Mouse (Mus musculus): ENCODE measurements around the gene Ffar2. TPM values are rescaled to one million over a fixed set of nuclear protein-coding genes. Genes with fewer than 3 reads are reported as not detected.

The Ffar2 gene
- polyA plus RNA-seq, 1 experiment from 2014 or later: not detected

- DNase-seq (no peak), ATAC-seq (ENCODE audit: low FRiP score, low TSS enrichment) (no peak)
- WGBS: 71% methylated on average over 9 of the region's 9 CpGs
- Histone ChIP-seq H3K4me3 (replicated peaks; ENCODE audit: low read depth, low read length) (no peak overlapping the region), H3K36me3 (ENCODE audit: control insufficient read depth, insufficient read depth, low read length) (no peaks in the 10 kb centered on the region), H3K27me3 (ENCODE audit: control insufficient read depth, insufficient read depth, low read length) (no peaks in the 10 kb centered on the region), H3K9me3 (ENCODE audit: control insufficient read depth, low read length) (no peaks in the 10 kb centered on the region), H3K27ac (replicated peaks; ENCODE audit: low read depth, low read length) (no peak overlapping the region), H3K4me2 (ENCODE audit: low read length) (no peak overlapping the region), H3K9ac (replicated peaks; ENCODE audit: low read length) (no peak overlapping the region), H3K4me1 (ENCODE audit: control insufficient read depth, insufficient read depth, low read length) (no peaks in the 10 kb centered on the region)
Observed at GRCm38 (mm10) chr7:30811757-30812290, 11.8 kb downstream of the Ffar2 start.

- DNase-seq: no peak
- Histone ChIP-seq H3K9me3 (ENCODE audit: control insufficient read depth, low read length) (no peaks in the 10 kb centered on the region), H3K36me3 (ENCODE audit: control insufficient read depth, insufficient read depth, low read length) (no peaks in the 10 kb centered on the region), H3K4me1 (ENCODE audit: control insufficient read depth, insufficient read depth, low read length) (no peaks in the 10 kb centered on the region), H3K27me3 (ENCODE audit: control insufficient read depth, insufficient read depth, low read length) (no peaks in the 10 kb centered on the region), H3K4me3 (replicated peaks; ENCODE audit: low read depth, low read length) (no peak overlapping the region), H3K27ac (replicated peaks; ENCODE audit: low read depth, low read length) (no peak overlapping the region), H3K4me2 (ENCODE audit: low read length) (no peak overlapping the region), H3K9ac (replicated peaks; ENCODE audit: low read length) (no peak overlapping the region)
- no peak for ATAC-seq (ENCODE audit: low FRiP score, low TSS enrichment)
- WGBS: 53% methylated on average over 6 of the region's 6 CpGs
Observed at GRCm38 (mm10) chr7:30810319-30810718, 13.3 kb downstream of the Ffar2 start.

GRCm38 (mm10) chr7:30805924-30806323, 17.7 kb downstream of the Ffar2 start:
- H3K27me3 ChIP-seq (ENCODE audit: control insufficient read depth, insufficient read depth, low read length): no peaks in the 10 kb centered on the region
- ATAC-seq (ENCODE audit: low FRiP score, low TSS enrichment) (no peak), DNase-seq (no peak)
- WGBS: 51% methylated on average over 6 of the region's 6 CpGs
- H3K4me2 ChIP-seq (ENCODE audit: low read length): no peak overlapping the region
- H3K9ac ChIP-seq (replicated peaks; ENCODE audit: low read length): no peak overlapping the region
- 0 out of 2 replicates have a peak, but pooled peaks cover 4% of the 10 kb centered on the region for H3K9me3 ChIP-seq (ENCODE audit: control insufficient read depth, low read length)
- no peak overlapping the region for H3K27ac ChIP-seq (replicated peaks; ENCODE audit: low read depth, low read length)
- no peaks in the 10 kb centered on the region for H3K36me3 ChIP-seq (ENCODE audit: control insufficient read depth, insufficient read depth, low read length)
- H3K4me3 ChIP-seq (replicated peaks; ENCODE audit: low read depth, low read length): no peak overlapping the region
- no peaks in the 10 kb centered on the region for H3K4me1 ChIP-seq (ENCODE audit: control insufficient read depth, insufficient read depth, low read length)

GRCm38 (mm10) chr7:30804026-30804715, 19.4 kb downstream of the Ffar2 start:
- WGBS: 84% methylated on average over 9 of the region's 9 CpGs

GRCm38 (mm10) chr7:30803256-30803655, 20.3 kb downstream of the Ffar2 start:
- Histone ChIP-seq H3K27me3 (ENCODE audit: control insufficient read depth, insufficient read depth, low read length) (no peaks in the 10 kb centered on the region), H3K9ac (replicated peaks; ENCODE audit: low read length) (no peak overlapping the region), H3K4me2 (ENCODE audit: low read length) (no peak overlapping the region), H3K9me3 (ENCODE audit: control insufficient read depth, low read length) (0 out of 2 replicates have a peak, but pooled peaks cover 6% of the 10 kb centered on the region), H3K4me3 (replicated peaks; ENCODE audit: low read depth, low read length) (no peak overlapping the region), H3K27ac (replicated peaks; ENCODE audit: low read depth, low read length) (no peak overlapping the region), H3K4me1 (ENCODE audit: control insufficient read depth, insufficient read depth, low read length) (no peaks in the 10 kb centered on the region), H3K36me3 (ENCODE audit: control insufficient read depth, insufficient read depth, low read length) (no peaks in the 10 kb centered on the region)
- DNase-seq (no peak), ATAC-seq (ENCODE audit: low FRiP score, low TSS enrichment) (no peak)
- WGBS: 95% methylated on average over 3 of the region's 3 CpGs

More at GRCm38 (mm10) chr7:30804026-30804715, 19.4 kb downstream of the Ffar2 start:
- no peak overlapping the region for H3K9ac ChIP-seq (replicated peaks; ENCODE audit: low read length)
- H3K4me3 ChIP-seq (replicated peaks; ENCODE audit: low read depth, low read length): no peak overlapping the region
- no peak for DNase-seq
- H3K9me3 ChIP-seq (ENCODE audit: control insufficient read depth, low read length): 0 out of 2 replicates have a peak, but pooled peaks cover 6% of the 10 kb centered on the region
- no peaks in the 10 kb centered on the region for H3K4me1 ChIP-seq (ENCODE audit: control insufficient read depth, insufficient read depth, low read length)
- no peak overlapping the region for H3K4me2 ChIP-seq (ENCODE audit: low read length)
- no peaks in the 10 kb centered on the region for H3K27me3 ChIP-seq (ENCODE audit: control insufficient read depth, insufficient read depth, low read length)
- no peak overlapping the region for H3K27ac ChIP-seq (replicated peaks; ENCODE audit: low read depth, low read length)
- ATAC-seq (ENCODE audit: low FRiP score, low TSS enrichment): no peak
- no peaks in the 10 kb centered on the region for H3K36me3 ChIP-seq (ENCODE audit: control insufficient read depth, insufficient read depth, low read length)

- Histone ChIP-seq H3K9ac (replicated peaks; ENCODE audit: low read length) (no peak overlapping the region), H3K9me3 (ENCODE audit: control insufficient read depth, low read length) (0 out of 2 replicates have a peak, but pooled peaks cover 6% of the 10 kb centered on the region), H3K27ac (replicated peaks; ENCODE audit: low read depth, low read length) (no peak overlapping the region), H3K36me3 (ENCODE audit: control insufficient read depth, insufficient read depth, low read length) (no peaks in the 10 kb centered on the region), H3K4me2 (ENCODE audit: low read length) (no peak overlapping the region), H3K27me3 (ENCODE audit: control insufficient read depth, insufficient read depth, low read length) (no peaks in the 10 kb centered on the region), H3K4me3 (replicated peaks; ENCODE audit: low read depth, low read length) (no peak overlapping the region), H3K4me1 (ENCODE audit: control insufficient read depth, insufficient read depth, low read length) (no peaks in the 10 kb centered on the region)
- no peak for ATAC-seq (ENCODE audit: low FRiP score, low TSS enrichment)
- DNase-seq: no peak
Observed at GRCm38 (mm10) chr7:30800653-30801052, 22.9 kb downstream of the Ffar2 start.

- 0 out of 2 replicates have a peak, but pooled peaks cover 2% of the 10 kb centered on the region for H3K9me3 ChIP-seq (ENCODE audit: control insufficient read depth, low read length)
- no peak overlapping the region for H3K9ac ChIP-seq (replicated peaks; ENCODE audit: low read length)
- no peak overlapping the region for H3K27ac ChIP-seq (replicated peaks; ENCODE audit: low read depth, low read length)
- H3K36me3 ChIP-seq (ENCODE audit: control insufficient read depth, insufficient read depth, low read length): no peaks in the 10 kb centered on the region
- H3K4me3 ChIP-seq (replicated peaks; ENCODE audit: low read depth, low read length): no peak overlapping the region
- H3K4me2 ChIP-seq (ENCODE audit: low read length): no peak overlapping the region
- whole genome bisulfite sequencing: 90% methylated on average over 1 of the region's 1 CpGs
- H3K4me1 ChIP-seq (ENCODE audit: control insufficient read depth, insufficient read depth, low read length): no peaks in the 10 kb centered on the region
- DNase-seq: no peak
- no peak for ATAC-seq (ENCODE audit: low FRiP score, low TSS enrichment)
- H3K27me3 ChIP-seq (ENCODE audit: control insufficient read depth, insufficient read depth, low read length): no peaks in the 10 kb centered on the region
Observed at GRCm38 (mm10) chr7:30796790-30797189, 26.8 kb downstream of the Ffar2 start.

- Histone ChIP-seq H3K4me3 (replicated peaks; ENCODE audit: low read depth, low read length) (no peak overlapping the region), H3K27ac (replicated peaks; ENCODE audit: low read depth, low read length) (no peak overlapping the region), H3K9me3 (ENCODE audit: control insufficient read depth, low read length) (no peaks in the 10 kb centered on the region), H3K4me1 (ENCODE audit: control insufficient read depth, insufficient read depth, low read length) (no peaks in the 10 kb centered on the region), H3K36me3 (ENCODE audit: control insufficient read depth, insufficient read depth, low read length) (no peaks in the 10 kb centered on the region), H3K9ac (replicated peaks; ENCODE audit: low read length) (no peak overlapping the region), H3K4me2 (ENCODE audit: low read length) (no peak overlapping the region), H3K27me3 (ENCODE audit: control insufficient read depth, insufficient read depth, low read length) (no peaks in the 10 kb centered on the region)
- ATAC-seq (ENCODE audit: low FRiP score, low TSS enrichment): no peak
- DNase-seq: no peak
Observed at GRCm38 (mm10) chr7:30794921-30795320, 28.7 kb downstream of the Ffar2 start.

- Histone ChIP-seq H3K4me2 (ENCODE audit: low read length) (no peak overlapping the region), H3K36me3 (ENCODE audit: control insufficient read depth, insufficient read depth, low read length) (no peaks in the 10 kb centered on the region), H3K4me1 (ENCODE audit: control insufficient read depth, insufficient read depth, low read length) (no peaks in the 10 kb centered on the region), H3K9me3 (ENCODE audit: control insufficient read depth, low read length) (no peaks in the 10 kb centered on the region), H3K9ac (replicated peaks; ENCODE audit: low read length) (no peak overlapping the region), H3K4me3 (replicated peaks; ENCODE audit: low read depth, low read length) (no peak overlapping the region), H3K27me3 (ENCODE audit: control insufficient read depth, insufficient read depth, low read length) (no peaks in the 10 kb centered on the region), H3K27ac (replicated peaks; ENCODE audit: low read depth, low read length) (no peak overlapping the region)
- no peak for DNase-seq
- 26% methylated on average over 9 of the region's 9 CpGs for WGBS
- ATAC-seq (ENCODE audit: low FRiP score, low TSS enrichment): no peak
Observed at GRCm38 (mm10) chr7:30791921-30792320, 31.7 kb downstream of the Ffar2 start.

Data from midbrain, embryonic 14.5 days (tissue).